Mouse (Mus musculus): ENCODE measurements at regions not wholly inside any gene's neighbourhood (a gene's known extent, or its start where the extent isn't known, plus 50 kb on each side); places are given as distances from the start of the nearest gene placed in this dataset.

GRCm38 (mm10) chr2:43365812-43366211 is 189.3 kb upstream of the Kynu start:
- Histone ChIP-seq H3K4me2 (ENCODE audit: low read depth, low read length) (no peak overlapping the region), H3K9me3 (ENCODE audit: low read length) (no peaks in the 10 kb centered on the region), H3K27ac (ENCODE audit: low read depth) (no peak overlapping the region), H3K9ac (replicated peaks) (no peak overlapping the region), H3K4me1 (ENCODE audit: insufficient read depth) (no peaks in the 10 kb centered on the region), H3K27me3 (ENCODE audit: insufficient read depth, low read length) (no peaks in the 10 kb centered on the region), H3K4me3 (ENCODE audit: low read depth, low read length) (no peak overlapping the region), H3K36me3 (replicated peaks; ENCODE audit: insufficient read depth, low read length) (no peaks in the 10 kb centered on the region)
- DNase-seq (no peak), ATAC-seq (no peak)
- WGBS (ENCODE audit: insufficient replicate concordance): 67% methylated on average over 2 of the region's 2 CpGs
- TF ChIP-seq EP300 (IDR thresholded peaks at IDR 0.05; ENCODE audit: low read depth) (no peak), CTCF (IDR thresholded peaks at IDR 0.05; ENCODE audit: low read depth) (no peak)

DNA sequence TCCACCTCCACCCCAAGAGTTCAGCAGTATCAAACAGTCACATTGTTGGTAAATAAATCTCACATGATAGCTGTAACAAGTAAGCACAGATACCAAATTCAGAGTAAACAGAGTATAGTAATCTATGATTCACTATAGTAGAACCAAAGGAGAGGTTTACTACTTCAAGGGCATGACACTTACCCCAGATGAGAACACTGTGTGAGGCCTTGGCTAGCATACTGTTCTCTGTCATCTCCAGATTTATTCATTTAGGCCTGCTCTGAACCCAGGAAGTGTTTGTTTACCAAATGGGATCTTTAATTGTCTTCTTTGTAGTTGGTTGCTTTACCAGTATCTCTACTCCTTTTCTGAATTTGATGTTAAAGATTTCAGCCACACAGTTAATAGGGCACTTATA is 151.8 kb upstream of the Kynu start:
- H3K4me1 ChIP-seq (ENCODE audit: insufficient read depth): no peaks in the 10 kb centered on the region
- no peak for TF ChIP-seq CTCF (IDR thresholded peaks at IDR 0.05; ENCODE audit: low read depth)
- TF ChIP-seq EP300 (IDR thresholded peaks at IDR 0.05; ENCODE audit: low read depth): no peak
- no peak for ATAC-seq
- no peak overlapping the region for H3K4me2 ChIP-seq (ENCODE audit: low read depth, low read length)
- no peaks in the 10 kb centered on the region for H3K9me3 ChIP-seq (ENCODE audit: low read length)
- DNase-seq: no peak
- no peaks in the 10 kb centered on the region for H3K36me3 ChIP-seq (replicated peaks; ENCODE audit: insufficient read depth, low read length)
- H3K27ac ChIP-seq (ENCODE audit: low read depth): no peak overlapping the region
- H3K27me3 ChIP-seq (ENCODE audit: insufficient read depth, low read length): no peaks in the 10 kb centered on the region
- H3K4me3 ChIP-seq (ENCODE audit: low read depth, low read length): no peak overlapping the region
- H3K9ac ChIP-seq (replicated peaks): no peak overlapping the region

DNA sequence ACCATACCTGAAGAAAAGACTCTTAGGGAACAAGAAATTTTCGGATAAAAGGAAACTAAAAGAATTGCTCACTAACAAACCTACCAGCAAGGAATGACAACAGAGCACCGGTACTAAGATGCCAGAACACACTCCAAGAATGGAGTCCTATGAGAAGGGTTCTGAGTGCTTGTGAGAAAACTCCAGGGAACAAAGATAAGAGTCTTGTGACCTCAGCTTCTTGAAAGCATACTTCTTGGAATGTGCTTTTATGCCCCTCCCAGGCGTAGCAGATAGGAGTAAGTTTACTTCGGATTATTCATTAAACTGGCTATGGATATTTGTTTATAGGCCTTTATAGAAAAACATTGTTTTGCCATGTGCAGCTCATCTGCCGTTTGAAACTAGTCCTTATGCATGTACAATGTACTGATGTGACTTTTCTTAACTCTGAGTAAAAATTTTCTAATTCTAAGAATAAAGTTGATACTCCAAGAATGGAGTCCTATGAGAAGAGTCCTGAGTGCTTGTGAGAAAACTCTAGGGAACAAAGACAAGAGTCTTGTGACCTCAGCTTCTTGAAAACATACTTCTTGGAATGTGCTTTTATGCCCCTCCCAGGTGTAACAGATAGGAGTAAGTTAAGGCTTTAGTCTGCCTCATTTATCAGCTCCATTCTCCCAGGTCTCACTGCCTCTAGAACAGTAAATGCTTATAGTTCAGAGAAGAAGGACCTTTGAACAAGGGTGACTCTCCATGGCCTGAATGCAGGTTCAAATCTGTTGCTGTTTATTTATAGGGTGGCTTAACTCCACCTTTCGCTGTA is 150.8 kb upstream of the Kynu start:
- no peak overlapping the region for H3K9ac ChIP-seq (replicated peaks)
- H3K36me3 ChIP-seq (replicated peaks; ENCODE audit: insufficient read depth, low read length): no peaks in the 10 kb centered on the region
- H3K4me1 ChIP-seq (ENCODE audit: insufficient read depth): no peaks in the 10 kb centered on the region
- H3K9me3 ChIP-seq (ENCODE audit: low read length): no peaks in the 10 kb centered on the region
- TF ChIP-seq EP300 (IDR thresholded peaks at IDR 0.05; ENCODE audit: low read depth): no peak
- TF ChIP-seq CTCF (IDR thresholded peaks at IDR 0.05; ENCODE audit: low read depth): no peak
- DNase-seq: no peak
- ATAC-seq: no peak
- 66% methylated on average over 6 of the region's 6 CpGs for WGBS (ENCODE audit: insufficient replicate concordance)
- no peak overlapping the region for H3K4me3 ChIP-seq (ENCODE audit: low read depth, low read length)
- no peak overlapping the region for H3K27ac ChIP-seq (ENCODE audit: low read depth)
- H3K27me3 ChIP-seq (ENCODE audit: insufficient read depth, low read length): no peaks in the 10 kb centered on the region
- H3K4me2 ChIP-seq (ENCODE audit: low read depth, low read length): no peak overlapping the region

DNA sequence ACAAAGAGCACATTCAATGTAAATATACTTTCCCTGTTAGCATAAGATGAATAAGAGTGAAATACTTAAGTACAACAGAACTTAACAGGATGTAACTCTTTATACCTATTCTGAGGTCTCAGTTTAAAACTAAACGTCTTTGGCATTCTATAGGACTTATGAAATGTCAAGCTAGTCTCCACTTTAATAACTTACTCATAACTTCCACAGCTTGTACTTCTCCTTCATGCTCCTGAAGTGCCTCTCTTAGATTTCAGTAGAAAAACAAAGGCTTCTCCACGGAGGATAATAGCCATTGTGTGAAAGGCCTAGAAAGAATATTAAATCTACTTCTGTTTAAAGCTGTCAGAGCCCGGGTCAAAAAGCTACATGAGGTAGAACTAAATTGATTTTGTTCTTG is 117.9 kb upstream of the Kynu start:
- H3K36me3 ChIP-seq (replicated peaks; ENCODE audit: insufficient read depth, low read length): no peaks in the 10 kb centered on the region
- H3K27ac ChIP-seq (ENCODE audit: low read depth): no peak overlapping the region
- H3K4me3 ChIP-seq (ENCODE audit: low read depth, low read length): no peak overlapping the region
- H3K9ac ChIP-seq (replicated peaks): no peak overlapping the region
- 57% methylated on average over 3 of the region's 3 CpGs for WGBS (ENCODE audit: insufficient replicate concordance)
- DNase-seq: no peak
- H3K4me2 ChIP-seq (ENCODE audit: low read depth, low read length): no peak overlapping the region
- no peaks in the 10 kb centered on the region for H3K27me3 ChIP-seq (ENCODE audit: insufficient read depth, low read length)
- TF ChIP-seq EP300 (IDR thresholded peaks at IDR 0.05; ENCODE audit: low read depth) (no peak), CTCF (IDR thresholded peaks at IDR 0.05; ENCODE audit: low read depth) (no peak)
- no peaks in the 10 kb centered on the region for H3K4me1 ChIP-seq (ENCODE audit: insufficient read depth)
- H3K9me3 ChIP-seq (ENCODE audit: low read length): no peaks in the 10 kb centered on the region
- ATAC-seq: no peak

DNA sequence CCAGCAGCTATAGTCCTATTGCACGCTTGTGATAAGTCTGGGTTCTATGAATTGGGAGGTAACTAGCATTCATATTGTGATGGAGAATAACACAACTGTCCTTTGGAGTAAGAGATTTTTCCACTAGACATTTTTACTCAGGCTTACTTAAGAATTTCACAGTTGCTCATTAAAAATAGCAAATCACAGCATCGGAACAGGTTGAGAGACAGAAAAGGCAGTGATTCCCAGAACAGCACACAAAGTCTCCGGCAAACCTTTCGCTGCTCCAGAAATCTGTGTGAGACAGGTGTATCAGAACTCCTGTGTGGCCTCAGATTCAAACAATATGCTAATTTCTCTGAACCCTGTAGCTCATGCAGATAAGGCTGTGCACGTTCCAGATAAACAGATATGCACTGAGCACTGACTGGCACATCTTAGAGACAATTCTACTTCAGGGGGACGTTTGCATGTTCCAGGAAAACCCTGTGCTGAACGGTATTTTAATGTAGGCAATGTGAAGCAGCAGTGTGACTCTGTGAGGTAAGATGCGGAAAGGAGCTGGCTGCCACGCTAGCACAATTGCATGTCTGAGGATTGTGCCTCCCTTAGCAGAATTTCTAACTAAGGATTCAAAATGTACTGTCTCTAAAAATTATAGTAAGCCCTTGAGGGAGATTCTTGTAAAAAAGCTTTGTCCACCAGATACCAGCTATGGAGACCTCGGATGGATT is 99.8 kb upstream of the Kynu start:
- no peak overlapping the region for H3K9ac ChIP-seq (replicated peaks)
- 72% methylated on average over 10 of the region's 10 CpGs for WGBS (ENCODE audit: insufficient replicate concordance)

DNA sequence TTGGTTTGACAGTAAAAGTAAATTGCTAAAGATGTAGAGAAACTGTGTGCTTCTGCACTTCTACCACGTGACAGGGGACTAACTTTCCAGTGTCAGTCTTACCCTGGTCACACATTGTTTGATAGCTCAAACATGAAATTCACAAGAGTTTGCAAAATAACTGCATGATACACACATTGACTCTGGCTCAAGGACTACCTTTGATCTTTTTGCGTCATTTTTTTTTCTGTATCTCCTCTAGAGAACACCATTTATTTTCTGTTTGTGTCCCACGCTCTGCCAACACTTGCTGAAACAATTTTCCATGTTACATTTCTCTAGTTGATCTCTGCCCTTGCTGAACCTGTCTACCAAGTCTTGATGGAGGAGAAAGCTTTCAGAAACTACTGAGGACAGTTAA is 86.0 kb upstream of the Kynu start:
- no peak for ATAC-seq
- Histone ChIP-seq H3K4me2 (ENCODE audit: low read depth, low read length) (no peak overlapping the region), H3K27me3 (ENCODE audit: insufficient read depth, low read length) (no peaks in the 10 kb centered on the region), H3K27ac (ENCODE audit: low read depth) (no peak overlapping the region), H3K4me3 (ENCODE audit: low read depth, low read length) (no peak overlapping the region), H3K9me3 (ENCODE audit: low read length) (no peaks in the 10 kb centered on the region), H3K36me3 (replicated peaks; ENCODE audit: insufficient read depth, low read length) (no peaks in the 10 kb centered on the region), H3K4me1 (ENCODE audit: insufficient read depth) (no peaks in the 10 kb centered on the region), H3K9ac (replicated peaks) (no peak overlapping the region)
- WGBS (ENCODE audit: insufficient replicate concordance): 50% methylated on average over 3 of the region's 3 CpGs
- no peak for DNase-seq
- no peak for TF ChIP-seq EP300 (IDR thresholded peaks at IDR 0.05; ENCODE audit: low read depth)
- TF ChIP-seq CTCF (IDR thresholded peaks at IDR 0.05; ENCODE audit: low read depth): no peak

More for the DNA sequence above, 99.8 kb upstream of the Kynu start:
- no peak overlapping the region for H3K4me2 ChIP-seq (ENCODE audit: low read depth, low read length)
- H3K27ac ChIP-seq (ENCODE audit: low read depth): no peak overlapping the region
- ATAC-seq: no peak
- H3K4me1 ChIP-seq (ENCODE audit: insufficient read depth): no peaks in the 10 kb centered on the region
- no peak overlapping the region for H3K4me3 ChIP-seq (ENCODE audit: low read depth, low read length)
- H3K27me3 ChIP-seq (ENCODE audit: insufficient read depth, low read length): no peaks in the 10 kb centered on the region
- no peaks in the 10 kb centered on the region for H3K9me3 ChIP-seq (ENCODE audit: low read length)
- DNase-seq: no peak
- no peaks in the 10 kb centered on the region for H3K36me3 ChIP-seq (replicated peaks; ENCODE audit: insufficient read depth, low read length)
- TF ChIP-seq EP300 (IDR thresholded peaks at IDR 0.05; ENCODE audit: low read depth): no peak
- TF ChIP-seq CTCF (IDR thresholded peaks at IDR 0.05; ENCODE audit: low read depth): no peak
